Comparison of ENCODE assay signal across 26 mouse cellular contexts in genomic region chr11:95219111-95219510, GRCm38 (mm10). TPM values are rescaled to one million over a fixed set of nuclear protein-coding genes. Genes with fewer than 3 reads are reported as not detected.
DNase-seq lines count a peak whose midpoint lies in the region; ATAC-seq lines count a peak whose summit lies in the region.
"Had no signal": no experiment of that assay in that cellular context is flagged by ENCODE, and none has a peak within 500 bp of the region (broad histone marks: within the 10 kb centered on the region; RNA-seq: fewer than 3 reads in every experiment).

No protein-coding gene starts in this region.

- H3K4me3 ChIP-seq in midbrain, embryonic 11.5 days (ENCODE audit: low read depth, low read length) = no peak overlapping the region
- H3K4me3 ChIP-seq in midbrain, embryonic 13.5 days (replicated peaks) = no peak overlapping the region
- H3K4me3 ChIP-seq: embryonic facial prominence, embryonic 13.5 days; forebrain, embryonic 12.5 days; heart, embryonic 10.5 days; hindbrain, embryonic 13.5 days; intestine, embryonic 15.5 days had no signal

- H3K4me2 ChIP-seq in midbrain, embryonic 11.5 days = no peak overlapping the region
- H3K4me2 ChIP-seq in midbrain, embryonic 13.5 days (replicated peaks) = no peak overlapping the region
- H3K4me2 ChIP-seq: embryonic facial prominence, embryonic 13.5 days; forebrain, embryonic 12.5 days; hindbrain, embryonic 13.5 days; intestine, embryonic 15.5 days had no signal

- 48% methylated on average over 8 of the region's 8 CpGs for WGBS in midbrain, embryonic 11.5 days
- WGBS in midbrain, embryonic 13.5 days = 57% methylated on average over 8 of the region's 8 CpGs

- peaks cover 21% of the 10 kb centered on the region for H3K27me3 ChIP-seq in midbrain, embryonic 11.5 days (ENCODE audit: control insufficient read depth, insufficient read depth, low read length)
- peaks cover 43% of the 10 kb centered on the region for H3K27me3 ChIP-seq in midbrain, embryonic 13.5 days

- no peak overlapping the region for H3K27ac ChIP-seq in midbrain, embryonic 11.5 days (ENCODE audit: low read depth, low read length)
- no peak overlapping the region for H3K27ac ChIP-seq in midbrain, embryonic 13.5 days
- H3K27ac ChIP-seq: embryonic facial prominence, embryonic 13.5 days; forebrain, embryonic 12.5 days; heart, embryonic 10.5 days; hindbrain, embryonic 13.5 days; intestine, embryonic 15.5 days had no signal

- no peaks in the 10 kb centered on the region for H3K9me3 ChIP-seq in midbrain, embryonic 11.5 days (ENCODE audit: control insufficient read depth, low read length)
- no peaks in the 10 kb centered on the region for H3K9me3 ChIP-seq in midbrain, embryonic 13.5 days
- H3K9me3 ChIP-seq: embryonic facial prominence, embryonic 13.5 days; forebrain, embryonic 12.5 days; heart, embryonic 10.5 days; hindbrain, embryonic 13.5 days; intestine, embryonic 15.5 days had no signal

- H3K4me1 ChIP-seq in midbrain, embryonic 11.5 days (ENCODE audit: control insufficient read depth, insufficient read depth, low read length) = peaks cover 7% of the 10 kb centered on the region
- peaks cover 17% of the 10 kb centered on the region for H3K4me1 ChIP-seq in midbrain, embryonic 13.5 days (replicated peaks)

- DNase-seq in adrenal gland, postnatal 14 days = peak; percentile 47
- no peak for DNase-seq in adrenal gland, postnatal 36 days
- DNase-seq in cerebellum, postnatal 36 days = peak; percentile 4 to 5
- no peak for DNase-seq in cerebellum, adult 11 months
- peak; percentile 13 to 20 for DNase-seq in layer of hippocampus, postnatal 10 days (ENCODE audit: low spot score in 2 of 2)
- no peak for DNase-seq in layer of hippocampus, postnatal 25 days (ENCODE audit: extremely low spot score in 1 of 2, low spot score in 1 of 2)
- DNase-seq in midbrain, embryonic 11.5 days (ENCODE audit: low spot score, missing footprints) = peak; percentile 14
- DNase-seq: adrenal gland, adult 2 months; cerebellum, adult 9-10 months; heart, adult 18-20 months; heart, postnatal 10 days; heart, postnatal 4 days; kidney, adult 2 months had no signal

- H3K9ac ChIP-seq in midbrain, embryonic 11.5 days (ENCODE audit: low read length) = no peak overlapping the region
- H3K9ac ChIP-seq in midbrain, embryonic 13.5 days (replicated peaks) = no peak overlapping the region
- H3K9ac ChIP-seq: embryonic facial prominence, embryonic 13.5 days; forebrain, embryonic 12.5 days; hindbrain, embryonic 13.5 days; intestine, embryonic 15.5 days had no signal

- H3K36me3 ChIP-seq in midbrain, embryonic 11.5 days (ENCODE audit: control insufficient read depth, insufficient read depth, low read length) = no peaks in the 10 kb centered on the region
- no peaks in the 10 kb centered on the region for H3K36me3 ChIP-seq in midbrain, embryonic 13.5 days
- H3K36me3 ChIP-seq: embryonic facial prominence, embryonic 13.5 days; forebrain, embryonic 12.5 days; heart, embryonic 10.5 days; hindbrain, embryonic 13.5 days; intestine, embryonic 15.5 days had no signal

- no peak for ATAC-seq in midbrain, embryonic 11.5 days (ENCODE audit: low FRiP score)
- no peak for ATAC-seq in midbrain, embryonic 13.5 days
- ATAC-seq: activated CD4-positive, CD25-positive, alpha-beta regulatory T cell, adult 4 months; forebrain, embryonic 16.5 days; intestine, embryonic 15.5 days; Patski had no signal

RNA-seq across cellular contexts. Expression of gene Tac4, which starts 42.2 kb away (rescaled TPM):
- not detected in 2 replicates for total RNA-seq in adrenal gland, postnatal 14 days (2021)
- total RNA-seq in adrenal gland, postnatal 36 days (2021) = not detected
- not detected for total RNA-seq in layer of hippocampus, postnatal 10 days (2021)
- total RNA-seq in layer of hippocampus, postnatal 25 days (2021) = not detected
- polyA plus RNA-seq in midbrain, embryonic 11.5 days (2014; fragmentation: Nextera tagmentation; extraction: Ambion mirVana) = not detected in 2 replicates
- not detected in 2 replicates for polyA plus RNA-seq in midbrain, embryonic 13.5 days (2015; fragmentation: Nextera tagmentation; extraction: Ambion mirVana)
- total RNA-seq: adrenal gland, adult 2 months; CH12.LX; gastrocnemius, postnatal 4 days; heart, adult 18-20 months; heart, postnatal 10 days; heart, postnatal 4 days had no signal
- polyA plus RNA-seq: activated CD4-positive, CD25-positive, alpha-beta regulatory T cell, adult 4 months; adrenal gland, adult 2 months; cortical plate, adult 2 months; embryonic facial prominence, embryonic 13.5 days; heart, embryonic 10.5 days; heart, embryonic 14.5 days; hindbrain, embryonic 13.5 days; intestine, embryonic 15.5 days; Patski had no signal

Comparison
In these comparisons a context has a peak if more than half of its experiments do, and no peak if none do; other contexts are left out.
1. DNase-seq: peak in adrenal gland, postnatal 14 days (single experiment), cerebellum, postnatal 36 days (2 of 2), layer of hippocampus, postnatal 10 days (2 of 2) and midbrain, embryonic 11.5 days (single experiment); none in adrenal gland, postnatal 36 days (0 of 2), cerebellum, adult 11 months (single experiment) and layer of hippocampus, postnatal 25 days (0 of 2).